Mouse (Mus musculus) myocyte (in vitro differentiated cells): Measurements from ENCODE around the gene Gm45337. TPM values are rescaled to one million over a fixed set of nuclear protein-coding genes. Genes with fewer than 3 reads are reported as not detected.
"Not testable (repeated sequence)": the region's sequence is repeated elsewhere in the genome, so short reads cannot be mapped to it uniquely, and the experiment has no call there.

Experiments
- H3K27me3 ChIP-seq: one replicate; pipeline ENCODE4 v1.6.1; 2011; ENCODE audit not compliant: control insufficient read depth, insufficient read depth, insufficient read length
- H3K36me3 ChIP-seq: one replicate; pipeline ENCODE4 v1.6.1; 2011; ENCODE audit not compliant: control insufficient read depth, insufficient read depth
- H3K4me2 ChIP-seq: one replicate; pipeline ENCODE4 v1.6.1; 2011; ENCODE audit warnings: low read depth, control low read depth
- H3K4me3 ChIP-seq: one replicate; pipeline ENCODE4 v1.5.1; 2011; ENCODE audit warnings: mild to moderate bottlenecking, control low read depth, moderate library complexity
- H3K79me2 ChIP-seq: one replicate; pipeline ENCODE4 v1.6.1; 2011; ENCODE audit not compliant: control insufficient read depth, insufficient read depth
- H3ac ChIP-seq: one replicate; pipeline ENCODE4 v1.6.1; 2011; ENCODE audit not compliant: control insufficient read depth, insufficient read length
- CEBPB ChIP-seq: IDR thresholded peaks from 2 replicates; pipeline ENCODE4 v1.6.1; 2011; ENCODE audit warnings: mild to moderate bottlenecking, moderate library complexity; ENCODE audit not compliant: poor library complexity, insufficient read depth, severe bottlenecking
- E2F4 ChIP-seq: IDR thresholded peaks from one replicate; pipeline ENCODE4 v1.6.1; 2011; ENCODE audit warnings: mild to moderate bottlenecking, control low read depth, moderate library complexity; ENCODE audit not compliant: insufficient read depth
- MAX ChIP-seq: IDR thresholded peaks from one replicate; pipeline ENCODE4 v1.6.1; 2011; ENCODE audit warnings: low read depth, mild to moderate bottlenecking, control low read depth
- MYOD1 ChIP-seq, 3 experiments: IDR thresholded peaks; one replicate each; pipeline ENCODE4 v1.6.1; 2011; ENCODE audit warnings: control low read depth in 2 of 3, low read depth in 2 of 3, mild to moderate bottlenecking in 2 of 3, moderate library complexity in 1 of 3; ENCODE audit not compliant: insufficient read length in 2 of 3, control insufficient read depth in 1 of 3
- MYOG ChIP-seq, 3 experiments: IDR thresholded peaks; one replicate each; pipeline ENCODE4 v1.6.1; 2011; ENCODE audit warnings: control low read depth in 2 of 3, low read depth in 2 of 3, mild to moderate bottlenecking in 2 of 3; ENCODE audit not compliant: insufficient read length in 2 of 3, control insufficient read depth in 1 of 3, insufficient read depth in 1 of 3
- POLR2A ChIP-seq: IDR thresholded peaks from one replicate; pipeline ENCODE4 v1.6.1; 2011; ENCODE audit warnings: low read depth, mild to moderate bottlenecking, control low read depth, moderate library complexity; ENCODE audit not compliant: insufficient read length
- POLR2AphosphoS2 ChIP-seq: IDR thresholded peaks from one replicate; pipeline ENCODE4 v1.6.1; 2011; ENCODE audit warnings: low read depth, control low read depth; ENCODE audit not compliant: insufficient read length
- REST ChIP-seq: IDR thresholded peaks from one replicate; pipeline ENCODE4 v1.6.1; 2011; ENCODE audit warnings: mild to moderate bottlenecking, control low read depth, moderate library complexity; ENCODE audit not compliant: insufficient read depth, insufficient read length
- SRF ChIP-seq: IDR thresholded peaks from one replicate; pipeline ENCODE4 v1.6.1; 2011; ENCODE audit warnings: low read depth; ENCODE audit not compliant: control insufficient read depth, insufficient read length
- TCF12 ChIP-seq: IDR thresholded peaks from one replicate; pipeline ENCODE4 v1.6.1; 2011; ENCODE audit warnings: mild to moderate bottlenecking, control low read depth; ENCODE audit not compliant: poor library complexity, insufficient read depth, severe bottlenecking
- TCF3 ChIP-seq: IDR thresholded peaks from one replicate; pipeline ENCODE4 v1.6.1; 2011; ENCODE audit warnings: low read depth, control low read depth; ENCODE audit not compliant: insufficient read length
- USF1 ChIP-seq: IDR thresholded peaks from one replicate; pipeline ENCODE4 v1.6.1; 2011; ENCODE audit warnings: low read depth, mild to moderate bottlenecking, control low read depth, moderate library complexity
- polyA plus RNA-seq: library from polyadenylated mRNA; unstranded; fragments of >200 nt; fragmentation: generic; extraction: Trizol; gene quantifications from one replicate; pipeline ENCODE4 v1.2.1, GENCODE M21; 2012; ENCODE audit warnings: missing spikeins

Gene Gm45337
- polyA plus RNA-seq, 1 experiment, result not detected

GRCm38 (mm10) chr7:142148633-142149032 lies 4.2 kb upstream of the Gm45337 start:
- Histone ChIP-seq H3ac (no peak overlapping the region), H3K79me2 (no peaks in the 10 kb centered on the region), H3K27me3 (no peaks in the 10 kb centered on the region), H3K36me3 (no peaks in the 10 kb centered on the region), H3K4me3 (no peak overlapping the region), H3K4me2 (no peak overlapping the region)
- TF ChIP-seq TCF3 (no peak), MYOD1 (IDR thresholded peaks at IDR 0.05; ENCODE audit: control insufficient read depth in 1 of 3, insufficient read length in 2 of 3, low read depth in 2 of 3) (no peak), REST (no peak), MYOG (IDR thresholded peaks at IDR 0.05; ENCODE audit: control insufficient read depth in 1 of 3, insufficient read depth in 1 of 3, insufficient read length in 2 of 3, low read depth in 2 of 3) (no peak), POLR2AphosphoS2 (no peak), TCF12 (no peak), MAX (no peak), E2F4 (no peak), CEBPB (no peak), USF1 (no peak), SRF (no peak), POLR2A (no peak)

- H3K36me3 ChIP-seq, result no peaks in the 10 kb centered on the region
- no peak overlapping the region for H3ac ChIP-seq
- H3K4me2 ChIP-seq, result no peak overlapping the region
- TF ChIP-seq E2F4 (no peak), USF1 (no peak), POLR2AphosphoS2 (no peak), TCF3 (no peak), TCF12 (no peak)
- no peak overlapping the region for H3K4me3 ChIP-seq
- no peaks in the 10 kb centered on the region for H3K27me3 ChIP-seq
- H3K79me2 ChIP-seq, result no peaks in the 10 kb centered on the region
Measured at GRCm38 (mm10) chr7:142146033-142146432, 1.6 kb upstream of the Gm45337 start.

DNA sequence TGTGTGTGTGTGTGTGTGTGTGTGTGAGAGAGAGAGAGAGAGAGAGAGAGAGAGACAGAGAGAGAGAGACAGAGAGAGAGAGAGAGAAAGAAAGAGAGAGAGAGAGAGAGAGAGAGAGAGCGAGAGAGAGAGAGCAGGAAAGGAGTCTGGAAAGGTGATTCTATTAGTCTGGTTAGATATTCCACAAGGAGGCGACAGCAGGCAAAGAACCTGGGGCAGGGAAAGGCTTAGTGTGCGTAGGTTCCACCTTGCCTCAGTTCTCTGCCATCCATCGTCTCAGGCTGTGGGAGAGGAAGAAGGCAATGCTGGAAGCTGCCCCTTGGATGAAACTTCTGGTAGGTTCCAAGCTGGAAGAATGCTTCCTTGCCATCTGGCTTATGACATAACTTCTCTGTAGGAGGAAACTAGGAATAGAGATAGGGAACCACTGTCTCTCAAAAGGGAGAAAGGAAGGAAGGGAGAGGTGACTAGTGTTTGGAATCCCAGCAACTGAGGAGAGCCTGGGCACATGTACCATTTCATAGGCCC lies 1.1 kb upstream of the Gm45337 start:
- no peak overlapping the region for H3K4me3 ChIP-seq
- TF ChIP-seq MYOG (IDR thresholded peaks at IDR 0.05; ENCODE audit: control insufficient read depth in 1 of 3, insufficient read depth in 1 of 3, insufficient read length in 2 of 3, low read depth in 2 of 3), result no peak
- H3K4me2 ChIP-seq, result no peak overlapping the region

GRCm38 (mm10) chr7:142143506-142144010 lies 849 bp downstream of the Gm45337 start:
- H3ac ChIP-seq, H3K4me3 ChIP-seq: not testable (repeated sequence)
- TF ChIP-seq MYOD1 (IDR thresholded peaks at IDR 0.05; ENCODE audit: control insufficient read depth in 1 of 3, insufficient read length in 2 of 3, low read depth in 2 of 3), result peak in 2 of 3 experiments; percentile 28 to 52

More for the DNA sequence above, 1.1 kb upstream of the Gm45337 start:
- H3K79me2 ChIP-seq, result no peaks in the 10 kb centered on the region
- no peaks in the 10 kb centered on the region for H3K27me3 ChIP-seq
- no peak overlapping the region for H3ac ChIP-seq
- H3K36me3 ChIP-seq, result no peaks in the 10 kb centered on the region

GRCm38 (mm10) chr7:142140696-142141095 lies 3.7 kb downstream of the Gm45337 start:
- no peak for TF ChIP-seq MYOG (IDR thresholded peaks at IDR 0.05; ENCODE audit: control insufficient read depth in 1 of 3, insufficient read depth in 1 of 3, insufficient read length in 2 of 3, low read depth in 2 of 3)
- no peak for TF ChIP-seq TCF12
- TF ChIP-seq MAX, result no peak
- no peak for TF ChIP-seq REST
- Histone ChIP-seq H3K36me3 (no peaks in the 10 kb centered on the region), H3K27me3 (no peaks in the 10 kb centered on the region), H3K4me2 (no peak overlapping the region), H3K79me2 (no peaks in the 10 kb centered on the region), H3K4me3 (no peak overlapping the region), H3ac (no peak overlapping the region)

More at GRCm38 (mm10) chr7:142143506-142144010, 849 bp downstream of the Gm45337 start:
- not testable (repeated sequence) for H3K79me2 ChIP-seq, H3K4me2 ChIP-seq, H3K27me3 ChIP-seq, H3K36me3 ChIP-seq

- not testable (repeated sequence) for H3K79me2 ChIP-seq, H3K4me2 ChIP-seq, H3K4me3 ChIP-seq, H3ac ChIP-seq, H3K36me3 ChIP-seq
- H3K27me3 ChIP-seq, result peaks cover 14% of the 10 kb centered on the region
Measured at GRCm38 (mm10) chr7:142135934-142136333, 8.5 kb downstream of the Gm45337 start, which contains the start of gene Gm39115. TSS of gene Gm39115 (minus strand) at chr7:142136034.
